Mouse (Mus musculus): ENCODE data around the gene Cuzd1. TPM values are rescaled to one million over a fixed set of nuclear protein-coding genes. Genes with fewer than 3 reads are reported as not detected.

Cuzd1 gene
- total RNA-seq (2021) = under 1 TPM in 1 of 2 experiments, not detected in 1; 0.26 TPM
- long read RNA-seq, experiment 1 = 0 reads
- long read RNA-seq, experiment 2 = 0 reads

- TF ChIP-seq CTCF (IDR thresholded peaks at IDR 0.05) = no peak
- Histone ChIP-seq H3K27ac (no peak within 1 kb of the TSS), H3K4me3 (no peak within 1 kb of the TSS)
- intact Hi-C loops (cut with DNase I) = no loop called here
- no peak for DNase-seq (ENCODE audit: extremely low spot score in 1 of 2, low spot score in 2 of 2)
These were observed at the start of gene Cuzd1 for GRCm38 (mm10) chr7:131322192-131322591. Cuzd1 (minus strand) TSS chr7:131322292.

- intact Hi-C loops (cut with DNase I) = loop anchor here (5.0 kb wide), 1 partner anchor 511 kb away; no protein-coding TSS in a partner anchor
- TF ChIP-seq CTCF (IDR thresholded peaks at IDR 0.05) = no peak
- peak overlapping the region; percentile 96 for H3K27ac ChIP-seq
- no peak for DNase-seq (ENCODE audit: extremely low spot score in 1 of 2, low spot score in 2 of 2)
- peak overlapping the region; percentile 99 for H3K4me3 ChIP-seq
These were observed 49.4 kb upstream of the Cuzd1 start for GRCm38 (mm10) chr7:131371470-131371860.

GRCm38 (mm10) chr7:131370648-131371469, 48.8 kb upstream of the Cuzd1 start, which contains the start of gene Pstk:
Pstk (plus strand) TSS chr7:131371141.
- TF ChIP-seq CTCF (IDR thresholded peaks at IDR 0.05) = peak; percentile 94
- H3K4me3 ChIP-seq = peak within 1 kb of the TSS; percentile 99
- intact Hi-C loops (cut with DNase I) = loop anchor here (5.0 kb wide), 1 partner anchor 511 kb away; no protein-coding TSS in a partner anchor
- peak within 1 kb of the TSS; percentile 96 for H3K27ac ChIP-seq
- peak; percentile 89 to 91 for DNase-seq (ENCODE audit: extremely low spot score in 1 of 2, low spot score in 2 of 2)

- TF ChIP-seq CTCF (IDR thresholded peaks at IDR 0.05) = no peak
- no peak for DNase-seq (ENCODE audit: extremely low spot score in 1 of 2, low spot score in 2 of 2)
- no peak overlapping the region for H3K27ac ChIP-seq
- intact Hi-C loops (cut with DNase I) = loop anchor here (5.0 kb wide), 1 partner anchor 193 kb away; no protein-coding TSS in a partner anchor
- H3K4me3 ChIP-seq = no peak overlapping the region
These were observed 42.0 kb upstream of the Cuzd1 start for GRCm38 (mm10) chr7:131364131-131364530.

- peak within 1 kb of the TSS; percentile 95 for H3K27ac ChIP-seq
- TF ChIP-seq CTCF (IDR thresholded peaks at IDR 0.05) = no peak
- intact Hi-C loops (cut with DNase I) = loop anchor here (2.0 to 5.0 kb wide), 2 partner anchors 48 to 195 kb away; partner anchors contain the start of genes Acadsb and Ikzf5
- peak within 1 kb of the TSS; percentile 97 for H3K4me3 ChIP-seq
- peak; percentile 91 to 93 for DNase-seq (ENCODE audit: extremely low spot score in 1 of 2, low spot score in 2 of 2)
These were observed 40.7 kb upstream of the Cuzd1 start, which contains the start of gene 2310057M21Rik for GRCm38 (mm10) chr7:131362615-131363300. 2310057M21Rik (minus strand) TSS chr7:131362759.

- Histone ChIP-seq H3K4me3 (peak overlapping the region; percentile 97), H3K27ac (peak overlapping the region; percentile 85)
- no peak for TF ChIP-seq CTCF (IDR thresholded peaks at IDR 0.05)
- DNase-seq (ENCODE audit: extremely low spot score in 1 of 2, low spot score in 2 of 2) = no peak
- intact Hi-C loops (cut with DNase I) = loop anchor here (2.0 to 5.0 kb wide), 2 partner anchors 49 to 195 kb away; partner anchors contain the start of genes Acadsb and Ikzf5
These were observed 40.1 kb upstream of the Cuzd1 start for GRCm38 (mm10) chr7:131362269-131362614.

- no peak for DNase-seq (ENCODE audit: extremely low spot score in 1 of 2, low spot score in 2 of 2)
- no peak overlapping the region for H3K27ac ChIP-seq
- intact Hi-C loops (cut with DNase I) = no loop called here
- H3K4me3 ChIP-seq = no peak overlapping the region
- TF ChIP-seq CTCF (IDR thresholded peaks at IDR 0.05) = no peak
These were observed 34.0 kb upstream of the Cuzd1 start for GRCm38 (mm10) chr7:131356105-131356504.

- DNase-seq (ENCODE audit: extremely low spot score in 1 of 2, low spot score in 2 of 2) = no peak
- intact Hi-C loops (cut with DNase I) = no loop called here
- H3K4me3 ChIP-seq = no peak overlapping the region
- TF ChIP-seq CTCF (IDR thresholded peaks at IDR 0.05) = no peak
- H3K27ac ChIP-seq = no peak overlapping the region
These were observed 23.9 kb upstream of the Cuzd1 start for GRCm38 (mm10) chr7:131345856-131346541.

GRCm38 (mm10) chr7:131337502-131338068, 15.5 kb upstream of the Cuzd1 start:
- intact Hi-C loops (cut with DNase I) = no loop called here
- no peak overlapping the region for H3K4me3 ChIP-seq
- no peak for TF ChIP-seq CTCF (IDR thresholded peaks at IDR 0.05)
- no peak for DNase-seq (ENCODE audit: extremely low spot score in 1 of 2, low spot score in 2 of 2)
- H3K27ac ChIP-seq = no peak overlapping the region

- Histone ChIP-seq H3K27ac (no peak within 1 kb of the TSS), H3K4me3 (no peak within 1 kb of the TSS)
- intact Hi-C loops (cut with DNase I) = loop anchor here (2.0 to 5.0 kb wide), 2 partner anchors 146 to 221 kb away; no protein-coding TSS in a partner anchor
- DNase-seq (ENCODE audit: extremely low spot score in 1 of 2, low spot score in 2 of 2) = no peak
- no peak for TF ChIP-seq CTCF (IDR thresholded peaks at IDR 0.05)
These were observed 11.5 kb upstream of the Cuzd1 start, which contains the start of gene Fam24a for GRCm38 (mm10) chr7:131333564-131333963. Fam24a (plus strand) TSS chr7:131333864.

GRCm38 (mm10) chr7:131331688-131332087, 9.6 kb upstream of the Cuzd1 start:
- DNase-seq (ENCODE audit: extremely low spot score in 1 of 2, low spot score in 2 of 2) = no peak
- intact Hi-C loops (cut with DNase I) = loop anchor here (2.0 to 5.0 kb wide), 2 partner anchors 144 to 219 kb away; no protein-coding TSS in a partner anchor
- Histone ChIP-seq H3K4me3 (no peak overlapping the region), H3K27ac (no peak overlapping the region)
- no peak for TF ChIP-seq CTCF (IDR thresholded peaks at IDR 0.05)
